Mouse (Mus musculus) left cerebral cortex, adult 11 months (tissue): ENCODE results near the gene Shroom1.
"Not testable (repeated sequence)": the region's sequence is repeated elsewhere in the genome, so short reads cannot be mapped to it uniquely, and the experiment has no call there.

Source experiments
- DNase-seq: peaks from one replicate; pipeline ENCODE4 v3.0.0; 2022; ENCODE audit warnings: low spot score

Gene Shroom1

GRCm38 (mm10) chr11:53456474-53457371 lies at the start of gene Shroom1, which contains the start of gene Gm10447:
TSS of gene Shroom1 (plus strand) at chr11:53457205.
TSS of gene Gm10447 (minus strand) at chr11:53457110.
- DNase-seq = no peak

- no peak for DNase-seq
Measured at GRCm38 (mm10) chr11:53411738-53412137, 45.3 kb upstream of the Shroom1 start.

- no peak for DNase-seq
Measured at GRCm38 (mm10) chr11:53413871-53414270, 43.1 kb upstream of the Shroom1 start.

GRCm38 (mm10) chr11:53418048-53418447 lies 39.0 kb upstream of the Shroom1 start:
- no peak for DNase-seq

- no peak for DNase-seq
Measured at GRCm38 (mm10) chr11:53423036-53423435, 34.0 kb upstream of the Shroom1 start, which contains the start of gene Leap2. TSS of gene Leap2 (minus strand) at chr11:53423170.

- DNase-seq = no peak
Measured at GRCm38 (mm10) chr11:53424826-53425225, 32.2 kb upstream of the Shroom1 start.

- DNase-seq = no peak
Measured at GRCm38 (mm10) chr11:53425251-53425650, 31.8 kb upstream of the Shroom1 start.

GRCm38 (mm10) chr11:53425711-53426255 lies 31.2 kb upstream of the Shroom1 start:
- DNase-seq = no peak

GRCm38 (mm10) chr11:53426914-53427313 lies 30.1 kb upstream of the Shroom1 start:
- DNase-seq = not testable (repeated sequence)

GRCm38 (mm10) chr11:53427993-53428715 lies 28.9 kb upstream of the Shroom1 start:
- DNase-seq = no peak

- DNase-seq = no peak
Measured at GRCm38 (mm10) chr11:53428716-53429057, 28.3 kb upstream of the Shroom1 start.

GRCm38 (mm10) chr11:53429182-53429581 lies 27.8 kb upstream of the Shroom1 start:
- no peak for DNase-seq

- peak; percentile 34 for DNase-seq
Measured at GRCm38 (mm10) chr11:53430300-53430669, 26.7 kb upstream of the Shroom1 start.

- peak; percentile 100 for DNase-seq
Measured at GRCm38 (mm10) chr11:53430670-53431346, 26.2 kb upstream of the Shroom1 start, which contains the start of the genes Uqcrq and Gdf9. TSS of gene Uqcrq (minus strand) at chr11:53430831. TSS of gene Gdf9 (plus strand) at chr11:53431023.

GRCm38 (mm10) chr11:53431347-53432056 lies 25.5 kb upstream of the Shroom1 start:
- DNase-seq = no peak

- no peak for DNase-seq
Measured at GRCm38 (mm10) chr11:53433057-53433456, 23.9 kb upstream of the Shroom1 start.

GRCm38 (mm10) chr11:53435504-53435903 lies 21.5 kb upstream of the Shroom1 start:
- no peak for DNase-seq

- DNase-seq = no peak
Measured at GRCm38 (mm10) chr11:53436338-53436737, 20.7 kb upstream of the Shroom1 start.

- DNase-seq = no peak
Measured at GRCm38 (mm10) chr11:53441921-53442320, 15.1 kb upstream of the Shroom1 start.

- no peak for DNase-seq
Measured at GRCm38 (mm10) chr11:53443861-53444260, 13.1 kb upstream of the Shroom1 start.

GRCm38 (mm10) chr11:53445562-53445961 lies 11.4 kb upstream of the Shroom1 start:
- DNase-seq = no peak
